Comparison of ENCODE assay signal across 10 mouse cellular contexts in genomic region chr5:24733134-24733533, GRCm38 (mm10). TPM values are rescaled to one million over a fixed set of nuclear protein-coding genes. Genes with fewer than 3 reads are reported as not detected.
DNase-seq lines count a peak whose midpoint lies in the region; TF ChIP-seq lines count a peak whose summit lies in the region.
"Had no signal": no experiment of that assay in that cellular context is flagged by ENCODE, and none has a peak within 500 bp of the region (broad histone marks: within the 10 kb centered on the region; RNA-seq: fewer than 3 reads in every experiment).

No protein-coding gene starts in this region.

- TF ChIP-seq POLR2A in heart, adult 2 months (IDR thresholded peaks at IDR 0.05; ENCODE audit: insufficient read depth, low read depth, low read length), result no peak

- H3K9ac ChIP-seq in heart, adult 2 months (ENCODE audit: low read depth, low read length), result no peak overlapping the region
- H3K9ac ChIP-seq: liver, embryonic 13.5 days had no signal

- intact Hi-C loops in heart, adult 2 months (cut with DNase I), result no loop called here

- no peaks in the 10 kb centered on the region for H3K36me3 ChIP-seq in heart, embryonic 10.5 days
- no peaks in the 10 kb centered on the region for H3K36me3 ChIP-seq in heart, adult 2 months (ENCODE audit: control insufficient read depth, insufficient read depth, low read length)
- H3K36me3 ChIP-seq: liver, embryonic 13.5 days had no signal

- TF ChIP-seq CTCF in heart, adult 2 months (IDR thresholded peaks at IDR 0.05), result no peak

- H3K4me1 ChIP-seq in heart, embryonic 10.5 days, result peaks cover 50% of the 10 kb centered on the region
- H3K4me1 ChIP-seq in heart, adult 2 months (ENCODE audit: control insufficient read depth, insufficient read depth, low read length), result no peaks in the 10 kb centered on the region

- no peak for TF ChIP-seq EP300 in heart, adult 2 months (IDR thresholded peaks at IDR 0.05; ENCODE audit: insufficient read depth, low read depth, low read length)

- under 1% methylated on average over 8 of the region's 8 CpGs for WGBS in heart, embryonic 10.5 days
- WGBS in heart, adult 2 months, result 22% methylated on average over 8 of the region's 8 CpGs

- peak; percentile 93 for DNase-seq in heart, embryonic 10.5 days (ENCODE audit: low spot score)
- no peak for DNase-seq in heart, adult 2 months
- DNase-seq in embryo, embryonic 11 days, result peak; percentile 85
- peak; percentile 47 for DNase-seq in kidney, adult 9 months
- DNase-seq in lung, postnatal 4 days, result peak; percentile 69 to 86
- no peak for DNase-seq in gastrocnemius, adult 8-10 months (ENCODE audit: low spot score in 2 of 2)
- DNase-seq in layer of hippocampus, postnatal 36 days, result no peak
- no peak for DNase-seq in frontal cortex, postnatal 36 days (ENCODE audit: low spot score in 2 of 2)

- peak overlapping the region; percentile 35 for H3K4me3 ChIP-seq in heart, embryonic 10.5 days
- H3K4me3 ChIP-seq in heart, adult 2 months, result no peak overlapping the region
- H3K4me3 ChIP-seq: liver, embryonic 13.5 days had no signal

- H3K27ac ChIP-seq in heart, embryonic 10.5 days, result peak overlapping the region; percentile 91
- no peak overlapping the region for H3K27ac ChIP-seq in heart, adult 2 months
- H3K27ac ChIP-seq: liver, embryonic 13.5 days had no signal

- no peaks in the 10 kb centered on the region for H3K9me3 ChIP-seq in heart, embryonic 10.5 days
- H3K9me3 ChIP-seq: liver, embryonic 13.5 days had no signal

- H3K27me3 ChIP-seq in heart, embryonic 10.5 days (ENCODE audit: insufficient read depth, poor library complexity, severe bottlenecking), result peaks cover 6% of the 10 kb centered on the region; the same call in 1 of the 2 replicates
- H3K27me3 ChIP-seq in heart, adult 2 months (ENCODE audit: control insufficient read depth, insufficient read depth, low read length), result peaks cover 12% of the 10 kb centered on the region

- H3K79me2 ChIP-seq in heart, adult 2 months (replicated peaks; ENCODE audit: control insufficient read depth, insufficient read depth, low read length), result no peaks in the 10 kb centered on the region

RNA-seq across cellular contexts. Expression of gene Wdr86, which starts 2.6 kb away (rescaled TPM):
- 14.0 and 29.3 TPM in 2 replicates for polyA plus RNA-seq in heart, embryonic 10.5 days (2016; fragmentation: Nextera tagmentation; extraction: Ambion mirVana)
- 1 to 10 TPM in 1 of 2 experiments, under 1 TPM in 1; 0.43 to 1.0 TPM for total RNA-seq in heart, adult 2 months (2021)
- 0.73 and 1.4 TPM in 2 replicates for polyA plus RNA-seq in heart, adult 2 months (2012; rRNA removed)
- under 1 TPM in 1 of 4 experiments, not detected in 3; 0.18 TPM for total RNA-seq in gastrocnemius, adult 8-10 months (2022)
- 1 to 10 TPM in 1 of 2 experiments, under 1 TPM in 1; 0.22 to 1.5 TPM for total RNA-seq in layer of hippocampus, postnatal 36 days (2021)
- polyA plus RNA-seq: C2C12 had no signal

RNA-seq across cellular contexts. Expression of gene Crygn, which starts 24.7 kb away (rescaled TPM):
- polyA plus RNA-seq in heart, embryonic 10.5 days (2016; fragmentation: Nextera tagmentation; extraction: Ambion mirVana), result 2.7 and 4.1 TPM in 2 replicates
- total RNA-seq in heart, adult 2 months (2021), result not detected
- polyA plus RNA-seq in heart, adult 2 months (2012; rRNA removed), result not detected in 2 replicates
- not detected for total RNA-seq in gastrocnemius, adult 8-10 months (2022)
- under 1 TPM; 0.53 to 0.95 TPM for total RNA-seq in layer of hippocampus, postnatal 36 days (2021)
- polyA plus RNA-seq: C2C12 had no signal

RNA-seq across cellular contexts. Expression of gene Nub1, which starts 47.8 kb away (rescaled TPM):
- 27.1 and 27.4 TPM in 2 replicates for polyA plus RNA-seq in heart, embryonic 10.5 days (2016; fragmentation: Nextera tagmentation; extraction: Ambion mirVana)
- 10 to 100 TPM; 32.2 to 39.9 TPM for total RNA-seq in heart, adult 2 months (2021)
- polyA plus RNA-seq in heart, adult 2 months (2012; rRNA removed), result 26.3 and 32.8 TPM in 2 replicates
- 10 to 100 TPM; 30.6 to 36.8 (median 34.1) TPM for total RNA-seq in gastrocnemius, adult 8-10 months (2022)
- 10 to 100 TPM; 63.3 to 65.9 TPM for total RNA-seq in layer of hippocampus, postnatal 36 days (2021)

Comparison
In these comparisons a context has a peak if more than half of its experiments do, and no peak if none do; other contexts are left out.
1. DNase-seq: peak in heart, embryonic 10.5 days (single experiment), embryo, embryonic 11 days (single experiment), kidney, adult 9 months (single experiment) and lung, postnatal 4 days (2 of 2); none in heart, adult 2 months (0 of 2), gastrocnemius, adult 8-10 months (0 of 2), layer of hippocampus, postnatal 36 days (0 of 2) and frontal cortex, postnatal 36 days (0 of 2).